Mouse (Mus musculus): ENCODE measurements around the gene Chdh. TPM values are rescaled to one million over a fixed set of nuclear protein-coding genes. Genes with fewer than 3 reads are reported as not detected.

Chdh gene
- 3.3 TPM for polyA plus RNA-seq (2017; shearing (Covaris generic))

DNA sequence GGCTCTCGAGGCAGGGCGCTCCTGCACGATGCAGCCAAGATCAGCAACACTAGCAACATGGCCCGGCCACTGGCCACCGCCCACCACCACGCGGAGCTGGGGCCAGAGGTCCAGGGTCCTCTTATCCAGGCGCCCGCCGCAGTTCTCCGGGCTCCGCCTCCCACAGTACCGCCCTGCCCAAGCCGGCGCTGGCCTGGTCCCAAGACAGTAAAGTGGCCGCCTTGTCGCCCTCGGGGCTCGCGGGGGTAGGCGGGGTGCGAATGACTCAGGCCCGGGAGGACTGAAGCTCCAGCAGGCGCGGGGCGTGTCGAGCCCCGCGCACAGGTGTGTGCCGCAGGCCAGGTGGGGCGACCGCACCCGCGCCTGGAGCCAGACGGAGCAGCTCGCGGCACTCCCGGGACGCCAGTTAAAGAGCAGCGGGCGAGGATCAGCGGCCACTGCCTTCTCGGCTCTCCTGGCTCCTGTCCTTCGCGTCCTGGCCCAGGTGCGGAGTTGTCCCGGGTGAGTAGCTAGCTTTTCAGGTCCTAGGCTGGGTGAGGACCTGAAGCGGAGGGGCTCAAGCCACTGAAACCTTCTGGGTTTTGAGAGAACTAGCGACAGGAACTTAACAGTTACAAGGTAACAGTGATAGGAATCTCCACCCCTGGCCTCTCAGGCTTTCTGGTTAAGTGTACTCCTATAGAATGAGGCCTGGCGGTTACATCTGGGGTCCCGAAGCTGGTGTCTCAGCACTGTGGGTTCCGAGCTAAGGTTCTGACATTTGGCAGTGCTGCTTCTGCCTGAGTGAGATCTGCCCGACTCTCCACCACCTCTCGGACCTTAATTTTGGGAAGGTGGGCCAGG, at the start of gene Chdh, which contains the start of gene Il17rb:
Gene Chdh, plus strand, starts transcription at position 291 of the 843 bp plus-strand sequence.
Gene Il17rb, minus strand, starts transcription at position 164 of the 843 bp plus-strand sequence.

DNA sequence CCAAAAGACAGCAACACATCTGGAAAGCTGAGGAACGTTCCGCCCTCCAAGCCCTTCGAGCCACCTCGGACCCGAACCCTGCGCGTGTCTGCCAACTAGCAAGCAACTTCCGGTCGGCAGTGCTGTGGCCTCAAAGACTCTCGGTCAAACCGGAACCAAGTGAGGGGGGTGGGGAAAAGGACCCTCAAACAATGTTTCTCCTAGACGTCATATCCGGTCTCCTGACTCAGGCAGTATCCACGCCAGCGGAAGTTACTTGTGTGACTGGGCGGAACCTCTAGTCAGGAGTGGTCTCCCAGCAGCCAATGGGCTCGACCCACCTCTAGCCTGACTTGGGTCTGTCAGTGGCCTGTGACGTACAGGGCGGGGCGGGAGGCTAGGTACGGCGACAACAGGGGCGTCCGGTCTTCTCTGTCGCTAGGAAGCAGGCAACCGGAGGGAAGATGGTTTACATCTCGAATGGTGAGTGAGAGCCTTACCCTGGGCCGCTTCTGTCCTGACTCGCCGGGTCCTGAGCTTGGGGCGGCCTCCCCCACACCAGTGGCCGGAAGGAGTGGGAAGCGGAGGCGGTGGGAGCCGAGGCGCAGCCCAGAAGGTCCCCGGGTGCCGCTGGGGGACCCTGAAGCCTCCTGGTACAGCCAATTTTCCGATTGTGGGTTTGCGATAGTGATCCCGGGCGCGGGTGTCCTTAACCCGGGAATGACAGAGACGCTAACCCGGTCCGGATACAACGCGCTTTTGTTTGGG, 40.6 kb upstream of the Chdh start, which contains the start of gene Selenok:
Gene Selenok, plus strand, starts transcription at position 234 of the 747 bp plus-strand sequence.

DNA sequence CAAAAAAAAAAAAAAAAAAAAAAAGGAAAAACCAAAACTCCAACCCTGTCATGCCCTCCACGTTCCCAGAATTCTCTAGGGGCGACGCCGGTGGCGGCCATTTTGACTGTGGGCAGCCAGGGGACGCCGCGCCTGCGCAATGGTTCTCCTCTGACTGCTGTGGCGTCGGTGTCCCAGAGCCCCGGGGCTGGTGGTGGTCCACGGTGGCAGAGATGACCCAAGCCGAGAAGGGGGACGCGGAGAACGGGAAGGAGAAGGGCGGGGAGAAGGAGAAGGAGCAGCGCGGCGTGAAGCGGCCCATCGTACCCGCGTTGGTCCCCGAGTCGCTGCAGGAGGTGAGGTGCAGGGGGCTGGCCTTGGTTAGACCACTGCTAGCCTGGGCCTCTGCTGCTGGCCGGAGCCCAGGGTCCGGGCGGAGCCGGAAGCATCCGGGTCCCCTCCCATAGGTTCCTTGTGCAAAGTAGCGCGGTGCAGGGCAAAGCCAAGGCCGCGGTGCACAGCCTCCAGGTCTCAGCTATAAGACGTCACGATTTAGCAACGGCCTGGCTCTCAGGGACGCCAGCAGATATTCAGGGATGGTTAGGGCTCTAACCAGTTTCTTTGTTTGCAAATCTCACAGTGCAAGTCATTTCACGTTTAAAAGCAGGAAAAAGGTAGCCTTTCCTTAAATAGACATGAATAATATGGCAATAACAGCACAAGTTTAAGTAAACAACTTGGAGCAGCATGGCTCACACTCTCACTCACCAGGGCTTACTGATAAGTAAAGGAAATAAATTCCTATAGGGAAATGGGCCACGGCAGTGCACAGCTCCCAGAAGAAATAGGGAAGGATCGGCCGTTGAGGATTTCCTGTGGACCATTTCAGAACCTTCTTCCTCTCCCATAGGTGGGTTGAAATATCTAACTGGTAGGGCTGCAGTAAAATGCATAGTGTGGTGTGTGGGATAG, 30.3 kb upstream of the Chdh start, which contains the start of gene Actr8:
Gene Actr8, plus strand, starts transcription at position 84 of the 951 bp plus-strand sequence.

Other genes starting within 250 kb of the Chdh start
- gene Selenok, start 40.7 kb upstream of the Chdh start, polyA plus RNA-seq (2017; shearing (Covaris generic)) = 217 TPM
- 68.8 TPM for gene Actr8, start 30.7 kb upstream of the Chdh start, polyA plus RNA-seq (2017; shearing (Covaris generic))
- gene Il17rb, start 127 bp upstream of the Chdh start, polyA plus RNA-seq (2017; shearing (Covaris generic)) = 6.5 TPM

Data from CD4-positive, CD25-positive, alpha-beta regulatory T cell (primary cell).